ENCODE assay signal across 22 mouse cellular contexts in the genomic region with DNA sequence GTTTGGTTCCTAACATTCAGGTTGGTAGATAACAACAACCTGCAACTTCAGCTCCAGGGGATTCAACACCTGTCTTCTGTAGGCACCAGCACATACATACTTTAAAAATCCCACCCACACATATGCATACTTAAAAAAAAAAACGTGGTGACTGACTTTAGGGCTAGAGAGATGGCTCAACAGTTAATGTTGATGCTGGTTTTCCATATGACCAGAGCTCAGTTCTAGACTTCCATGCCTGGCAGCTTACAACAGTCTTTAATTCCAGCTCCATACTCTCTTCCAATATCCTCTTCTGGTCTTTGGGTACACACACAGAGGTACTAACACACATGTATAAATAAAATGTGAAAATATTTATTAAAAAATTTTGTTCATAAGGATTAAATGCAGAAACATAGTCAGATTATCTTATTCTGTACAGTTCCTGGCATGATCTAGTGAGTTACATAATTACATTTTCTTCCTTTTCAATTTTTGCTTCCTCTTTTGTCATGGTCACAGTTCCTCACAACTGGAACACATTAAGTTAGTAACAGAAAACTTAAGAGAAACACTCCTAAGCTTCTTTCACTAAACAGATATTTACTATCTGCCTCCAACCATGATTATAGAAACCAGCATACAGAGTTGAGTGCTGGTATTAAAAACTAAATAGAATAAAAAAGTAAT.
"Had no signal": no experiment of that assay in that cellular context is flagged by ENCODE, and none has a peak within 500 bp of the region (broad histone marks: within the 10 kb centered on the region; RNA-seq: fewer than 3 reads in every experiment).

No protein-coding gene starts in this region.

- ATAC-seq: intestine, embryonic 15.5 days; liver, embryonic 12.5 days; midbrain, embryonic 13.5 days; midbrain, embryonic 16.5 days had no signal

- H3K4me2 ChIP-seq: intestine, embryonic 15.5 days; kidney, embryonic 15.5 days; limb, embryonic 13.5 days; liver, embryonic 12.5 days; liver, embryonic 15.5 days; midbrain, embryonic 13.5 days; neural tube, embryonic 13.5 days; stomach, embryonic 15.5 days had no signal

- H3K4me3 ChIP-seq: intestine, embryonic 15.5 days; kidney, embryonic 15.5 days; limb, embryonic 10.5 days; limb, embryonic 13.5 days; liver, embryonic 12.5 days; liver, embryonic 15.5 days; midbrain, embryonic 13.5 days; myocyte; neural tube, embryonic 13.5 days; stomach, embryonic 15.5 days had no signal

- H3K4me1 ChIP-seq: intestine, embryonic 15.5 days; kidney, embryonic 15.5 days; limb, embryonic 10.5 days; limb, embryonic 13.5 days; liver, embryonic 12.5 days; liver, embryonic 15.5 days; neural tube, embryonic 13.5 days; stomach, embryonic 15.5 days had no signal

- H3K9me3 ChIP-seq: intestine, embryonic 15.5 days; kidney, embryonic 15.5 days; limb, embryonic 10.5 days; limb, embryonic 13.5 days; liver, embryonic 12.5 days; liver, embryonic 15.5 days; midbrain, embryonic 13.5 days; neural tube, embryonic 13.5 days; stomach, embryonic 15.5 days had no signal

- DNase-seq: kidney, adult 11 months; kidney, adult 8-10 months; kidney, postnatal 14 days; liver; lung, adult 18-20 months; lung, postnatal 14 days; lung, postnatal 4 days; retina, postnatal 1 day; right cerebral cortex, postnatal 25 days; spleen, adult 18-20 months; thymus, postnatal 25 days had no signal

- H3K27me3 ChIP-seq: intestine, embryonic 15.5 days; kidney, embryonic 15.5 days; limb, embryonic 13.5 days; liver, embryonic 12.5 days; liver, embryonic 15.5 days; midbrain, embryonic 13.5 days; neural tube, embryonic 13.5 days; stomach, embryonic 15.5 days had no signal

- H3K27ac ChIP-seq: intestine, embryonic 15.5 days; kidney, embryonic 15.5 days; limb, embryonic 10.5 days; limb, embryonic 13.5 days; liver, embryonic 15.5 days; midbrain, embryonic 13.5 days; neural tube, embryonic 13.5 days; stomach, embryonic 15.5 days had no signal

- H3K9ac ChIP-seq: intestine, embryonic 15.5 days; kidney, embryonic 15.5 days; limb, embryonic 13.5 days; liver, embryonic 12.5 days; liver, embryonic 15.5 days; midbrain, embryonic 13.5 days; neural tube, embryonic 13.5 days; stomach, embryonic 15.5 days had no signal
